Mouse (Mus musculus): Measurements from ENCODE around the gene Rab37.

DNA sequence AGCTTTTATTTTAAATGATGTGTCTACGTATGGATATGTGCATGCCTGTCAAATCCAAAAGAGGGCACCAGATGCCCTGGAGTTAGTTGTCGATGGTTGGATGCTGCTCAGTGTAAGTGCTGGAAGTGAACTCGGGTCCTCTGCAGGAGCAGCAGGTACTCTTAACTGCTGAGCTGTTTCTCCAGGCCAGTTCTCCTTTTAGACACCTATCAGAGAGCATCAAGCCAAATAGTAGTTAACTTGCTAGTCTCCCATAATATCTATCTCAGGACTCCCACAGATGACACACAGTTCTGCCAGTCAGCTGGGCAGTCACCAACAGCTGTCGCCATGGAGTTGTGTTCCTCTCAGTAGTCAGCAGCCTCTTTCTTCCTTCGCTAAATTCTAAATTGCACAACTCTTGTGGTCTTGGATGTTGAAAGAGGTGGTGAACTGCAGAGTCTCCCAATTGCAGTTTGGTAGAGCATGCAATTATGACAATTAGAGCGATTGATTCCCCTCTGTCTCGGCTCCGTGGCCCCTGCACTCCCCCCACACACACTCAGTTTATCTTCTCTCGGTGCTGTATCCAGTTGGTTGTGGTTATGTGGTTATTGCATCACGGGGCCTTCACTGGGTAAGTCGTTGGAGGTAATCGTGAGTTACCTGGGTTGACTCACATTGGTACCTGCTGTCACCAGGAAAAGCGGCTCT, 97.5 kb downstream of the Rab37 start:
- TF ChIP-seq CTCF (conservative IDR thresholded peaks at IDR 0.05; ENCODE audit: low read length) (no peak), POU5F1 (IDR thresholded peaks at IDR 0.05; ENCODE audit: borderline replicate concordance, low read length) (no peak)

All from E14TG2a.4 (cell line).